Comparison of ENCODE assay signal across 9 mouse cellular contexts in the genomic region with DNA sequence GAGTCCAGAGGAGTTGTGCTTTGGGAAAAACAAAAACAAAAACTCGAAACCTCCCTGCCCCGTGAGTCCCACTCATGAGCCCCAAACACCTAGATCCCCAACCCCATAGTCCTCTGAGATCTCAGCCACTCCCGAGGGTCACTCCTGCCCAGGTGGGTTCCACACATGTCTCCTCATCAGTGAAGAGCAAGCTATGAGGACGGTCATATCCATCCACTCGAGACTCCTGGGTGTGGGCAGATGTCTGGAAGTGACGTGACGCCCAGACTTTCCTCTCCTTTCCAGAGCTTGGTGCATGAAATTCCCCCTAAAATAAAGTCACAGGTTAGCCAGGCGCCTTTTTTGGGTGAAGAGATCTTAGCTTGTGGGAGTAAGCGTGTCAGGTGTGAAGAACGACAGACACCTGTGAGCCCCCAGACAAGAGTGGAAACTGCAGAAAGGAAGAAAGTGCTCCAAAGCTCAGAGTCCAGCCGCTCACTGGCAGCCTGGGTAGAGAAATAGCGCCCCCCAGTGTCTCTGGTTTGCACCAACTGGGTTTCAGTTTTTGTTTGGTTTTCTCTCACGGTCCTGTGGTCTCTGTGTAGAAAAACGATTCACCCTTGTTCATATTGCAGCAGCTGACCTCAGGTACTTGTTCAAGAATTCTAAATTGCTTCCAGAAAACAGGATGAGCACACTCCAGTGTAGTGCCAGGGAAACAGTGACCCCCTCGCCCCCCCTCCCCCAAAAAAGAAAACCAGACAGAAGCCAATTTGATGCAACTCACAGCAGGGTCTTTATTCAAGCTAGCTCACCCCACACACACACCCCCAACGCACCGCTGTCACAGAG.
DNase-seq lines count a peak whose midpoint lies in the region; ATAC-seq and TF ChIP-seq lines count a peak whose summit lies in the region.
"Had no signal": no experiment of that assay in that cellular context is flagged by ENCODE, and none has a peak within 500 bp of the region (broad histone marks: within the 10 kb centered on the region; RNA-seq: fewer than 3 reads in every experiment).

No protein-coding gene starts in this region.

- H3K4me1 ChIP-seq in forebrain, embryonic 10.5 days, result peaks cover 1% of the 10 kb centered on the region
- no peaks in the 10 kb centered on the region for H3K4me1 ChIP-seq in forebrain, embryonic 15.5 days
- no peaks in the 10 kb centered on the region for H3K4me1 ChIP-seq in kidney, postnatal 0 days (replicated peaks; ENCODE audit: insufficient read depth, low read length)
- H3K4me1 ChIP-seq in liver, embryonic 14.5 days (replicated peaks; ENCODE audit: control insufficient read depth in 2 of 2, insufficient read depth in 2 of 2, low read length in 1 of 2), result no peaks in the 10 kb centered on the region
- no peaks in the 10 kb centered on the region for H3K4me1 ChIP-seq in neural tube, embryonic 14.5 days (ENCODE audit: control insufficient read depth, insufficient read depth, low read length)
- H3K4me1 ChIP-seq: stomach, embryonic 15.5 days had no signal

- peak; percentile 82 for TF ChIP-seq CTCF in kidney, postnatal 0 days (IDR thresholded peaks at IDR 0.05; ENCODE audit: low read depth)
- peak; percentile 53 for TF ChIP-seq CTCF in liver, embryonic 14.5 days (IDR thresholded peaks at IDR 0.05; ENCODE audit: low read depth)

- no peak overlapping the region for H3K4me2 ChIP-seq in forebrain, embryonic 15.5 days (replicated peaks)
- H3K4me2 ChIP-seq in kidney, postnatal 0 days (ENCODE audit: low read length), result no peak overlapping the region
- H3K4me2 ChIP-seq in liver, embryonic 14.5 days (ENCODE audit: low read depth), result no peak overlapping the region
- no peak overlapping the region for H3K4me2 ChIP-seq in neural tube, embryonic 14.5 days (ENCODE audit: low read depth, low read length)
- H3K4me2 ChIP-seq: stomach, embryonic 15.5 days had no signal

- no peaks in the 10 kb centered on the region for H3K27me3 ChIP-seq in forebrain, embryonic 10.5 days (ENCODE audit: poor library complexity, severe bottlenecking)
- no peaks in the 10 kb centered on the region for H3K27me3 ChIP-seq in forebrain, embryonic 15.5 days
- no peaks in the 10 kb centered on the region for H3K27me3 ChIP-seq in kidney, postnatal 0 days (ENCODE audit: insufficient read depth, low read length)
- H3K27me3 ChIP-seq in liver, embryonic 14.5 days (ENCODE audit: control insufficient read depth, insufficient read depth, low read length), result no peaks in the 10 kb centered on the region
- no peaks in the 10 kb centered on the region for H3K27me3 ChIP-seq in neural tube, embryonic 14.5 days (ENCODE audit: control insufficient read depth, insufficient read depth, low read length)
- H3K27me3 ChIP-seq: stomach, embryonic 15.5 days had no signal

- 48% methylated on average over 17 of the region's 17 CpGs for WGBS in forebrain, embryonic 10.5 days
- 45% methylated on average over 17 of the region's 17 CpGs for WGBS in forebrain, embryonic 15.5 days
- 38% methylated on average over 17 of the region's 17 CpGs for WGBS in kidney, postnatal 0 days
- 33% methylated on average over 17 of the region's 17 CpGs for WGBS in liver, embryonic 14.5 days (ENCODE audit: insufficient replicate concordance)
- WGBS in neural tube, embryonic 14.5 days, result 50% methylated on average over 17 of the region's 17 CpGs

- intact Hi-C loops in gastrocnemius, postnatal 14 days (cut with DNase I; ENCODE audit: low total_unique reads), result loop anchor here (5.0 kb wide), 1 partner anchor 459 kb away; no protein-coding TSS in a partner anchor

- H3K4me3 ChIP-seq in forebrain, embryonic 10.5 days, result no peak overlapping the region
- H3K4me3 ChIP-seq in forebrain, embryonic 15.5 days, result no peak overlapping the region
- no peak overlapping the region for H3K4me3 ChIP-seq in kidney, postnatal 0 days (replicated peaks; ENCODE audit: low read depth, low read length)
- H3K4me3 ChIP-seq in liver, embryonic 14.5 days (ENCODE audit: insufficient read depth in 1 of 2, low read depth in 2 of 2, low read length in 2 of 2), result no peak overlapping the region
- H3K4me3 ChIP-seq in neural tube, embryonic 14.5 days (ENCODE audit: low read depth, low read length), result no peak overlapping the region
- H3K4me3 ChIP-seq: stomach, embryonic 15.5 days had no signal

- no peak for ATAC-seq in forebrain, embryonic 15.5 days (replicated peaks)
- ATAC-seq in kidney, postnatal 0 days (replicated peaks; ENCODE audit: low FRiP score, low read depth), result peak; percentile 18; the same call in 1 of the 2 replicates
- ATAC-seq in liver, embryonic 14.5 days (ENCODE audit: insufficient read depth), result no peak
- peak; percentile 58; the same call in 1 of the 2 replicates for ATAC-seq in neural tube, embryonic 14.5 days (ENCODE audit: low read depth)
- ATAC-seq in monocyte, adult 5-6 weeks (replicated peaks; ENCODE audit: insufficient number of reproducible peaks, low FRiP score, low TSS enrichment, poor library complexity, severe bottlenecking), result no peak

- H3K9ac ChIP-seq in forebrain, embryonic 15.5 days (replicated peaks), result no peak overlapping the region
- no peak overlapping the region for H3K9ac ChIP-seq in kidney, postnatal 0 days (ENCODE audit: low read depth, low read length)
- no peak overlapping the region for H3K9ac ChIP-seq in liver, embryonic 14.5 days (replicated peaks)
- H3K9ac ChIP-seq in neural tube, embryonic 14.5 days (replicated peaks; ENCODE audit: low read depth, low read length), result no peak overlapping the region
- H3K9ac ChIP-seq: stomach, embryonic 15.5 days had no signal

- peak; percentile 42 for DNase-seq in forebrain, embryonic 10.5 days (ENCODE audit: extremely low spot score, low spot score)
- DNase-seq in adrenal gland, postnatal 14 days, result peak; percentile 80
- peak; percentile 52 for DNase-seq in gastrocnemius, postnatal 14 days
- DNase-seq in kidney, postnatal 0 days (ENCODE audit: low spot score), result peak; percentile 82
- DNase-seq in liver, embryonic 14.5 days (ENCODE audit: low read depth in 3 of 3, low spot score in 3 of 3), result peak in 1 of 3 experiments; percentile 6

- H3K9me3 ChIP-seq in forebrain, embryonic 10.5 days, result no peaks in the 10 kb centered on the region
- H3K9me3 ChIP-seq in forebrain, embryonic 15.5 days, result no peaks in the 10 kb centered on the region
- H3K9me3 ChIP-seq in kidney, postnatal 0 days (replicated peaks; ENCODE audit: low read length), result no peaks in the 10 kb centered on the region
- H3K9me3 ChIP-seq in liver, embryonic 14.5 days (ENCODE audit: control insufficient read depth, low read length), result no peaks in the 10 kb centered on the region
- no peaks in the 10 kb centered on the region for H3K9me3 ChIP-seq in neural tube, embryonic 14.5 days (ENCODE audit: control insufficient read depth, low read length)
- H3K9me3 ChIP-seq: stomach, embryonic 15.5 days had no signal

- no peaks in the 10 kb centered on the region for H3K36me3 ChIP-seq in forebrain, embryonic 10.5 days (replicated peaks)
- no peaks in the 10 kb centered on the region for H3K36me3 ChIP-seq in forebrain, embryonic 15.5 days
- no peaks in the 10 kb centered on the region for H3K36me3 ChIP-seq in kidney, postnatal 0 days (ENCODE audit: insufficient read depth, low read length)
- H3K36me3 ChIP-seq in liver, embryonic 14.5 days (replicated peaks; ENCODE audit: control insufficient read depth, insufficient read depth, low read depth), result no peaks in the 10 kb centered on the region
- H3K36me3 ChIP-seq in neural tube, embryonic 14.5 days (ENCODE audit: control insufficient read depth, insufficient read depth, low read length), result no peaks in the 10 kb centered on the region
- H3K36me3 ChIP-seq: stomach, embryonic 15.5 days had no signal

- TF ChIP-seq EP300 in liver, embryonic 14.5 days (IDR thresholded peaks at IDR 0.05; ENCODE audit: low read depth), result no peak

- no peak overlapping the region for H3K27ac ChIP-seq in forebrain, embryonic 10.5 days
- H3K27ac ChIP-seq in forebrain, embryonic 15.5 days (replicated peaks), result no peak overlapping the region
- no peak overlapping the region for H3K27ac ChIP-seq in kidney, postnatal 0 days
- no peak overlapping the region for H3K27ac ChIP-seq in liver, embryonic 14.5 days
- H3K27ac ChIP-seq in neural tube, embryonic 14.5 days (ENCODE audit: low read depth, low read length), result no peak overlapping the region
- H3K27ac ChIP-seq: stomach, embryonic 15.5 days had no signal

Comparison
In these comparisons a context has a peak if more than half of its experiments do, and no peak if none do; other contexts are left out.
1. ATAC-seq: peak in kidney, postnatal 0 days (single experiment) and neural tube, embryonic 14.5 days (single experiment); none in forebrain, embryonic 15.5 days (single experiment), liver, embryonic 14.5 days (single experiment) and monocyte, adult 5-6 weeks (single experiment).